Mouse (Mus musculus) mature B cell (primary cell): ENCODE measurements around the gene Hist1h3g.

Source experiments
- in situ Hi-C: fragments of 300-500 bp; cut with MboI; formaldehyde crosslinking; loops from 2 replicates; pipeline ENCODE4 v1.14.3; 2019

Gene Hist1h3g

GRCm38 (mm10) chr13:23575864-23576313 lies 40.7 kb downstream of the Hist1h3g start:
- in situ Hi-C loops = loop anchor here (25.0 kb wide), 1 partner anchor 111 kb away; the partner anchor contains the start of genes Hist1h1t, Hist1h2ac, Hist1h2bc and Hist1h4c

- in situ Hi-C loops = loop anchor here (25.0 kb wide), 1 partner anchor 111 kb away; the partner anchor contains the start of genes Hist1h1t, Hist1h2ac, Hist1h2bc and Hist1h4c
Measured at GRCm38 (mm10) chr13:23576351-23576881, 41.2 kb downstream of the Hist1h3g start.

GRCm38 (mm10) chr13:23576906-23577639 lies 41.9 kb downstream of the Hist1h3g start:
- in situ Hi-C loops = loop anchor here (25.0 kb wide), 1 partner anchor 110 kb away; the partner anchor contains the start of genes Hist1h1t, Hist1h2ac, Hist1h2bc and Hist1h4c

DNA sequence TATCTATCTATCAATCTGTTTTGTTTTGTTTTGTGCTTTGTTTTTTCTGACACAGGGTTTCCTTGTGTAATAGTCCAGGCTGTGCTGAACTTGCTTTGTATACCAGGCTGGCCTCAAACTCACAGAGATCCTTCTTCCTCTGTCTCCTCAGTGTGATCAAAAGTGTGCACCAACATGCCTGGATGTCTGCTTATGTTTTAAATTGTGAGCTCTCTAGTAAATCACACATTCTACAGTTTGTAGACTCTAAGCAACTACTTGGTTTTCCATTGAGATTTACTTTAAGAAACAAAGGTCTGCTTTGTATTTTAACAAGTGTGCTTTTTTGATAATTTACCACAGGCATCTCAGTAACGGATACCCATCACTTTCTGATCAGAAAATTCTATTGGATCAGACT lies 42.6 kb downstream of the Hist1h3g start:
- in situ Hi-C loops = loop anchor here (25.0 kb wide), 1 partner anchor 109 kb away; the partner anchor contains the start of genes Hist1h1t, Hist1h2ac, Hist1h2bc and Hist1h4c

- in situ Hi-C loops = loop anchor here (5.0 to 25.0 kb wide), 4 partner anchors 36 to 1547 kb away; partner anchors contain the start of genes Hist1h1t, Hist1h2ac, Hist1h2ah and Hist1h2bc
Measured at GRCm38 (mm10) chr13:23581408-23582218, 46.4 kb downstream of the Hist1h3g start, which contains the start of gene Hist1h4d. Gene Hist1h4d (plus strand): TSS chr13:23581598.

DNA sequence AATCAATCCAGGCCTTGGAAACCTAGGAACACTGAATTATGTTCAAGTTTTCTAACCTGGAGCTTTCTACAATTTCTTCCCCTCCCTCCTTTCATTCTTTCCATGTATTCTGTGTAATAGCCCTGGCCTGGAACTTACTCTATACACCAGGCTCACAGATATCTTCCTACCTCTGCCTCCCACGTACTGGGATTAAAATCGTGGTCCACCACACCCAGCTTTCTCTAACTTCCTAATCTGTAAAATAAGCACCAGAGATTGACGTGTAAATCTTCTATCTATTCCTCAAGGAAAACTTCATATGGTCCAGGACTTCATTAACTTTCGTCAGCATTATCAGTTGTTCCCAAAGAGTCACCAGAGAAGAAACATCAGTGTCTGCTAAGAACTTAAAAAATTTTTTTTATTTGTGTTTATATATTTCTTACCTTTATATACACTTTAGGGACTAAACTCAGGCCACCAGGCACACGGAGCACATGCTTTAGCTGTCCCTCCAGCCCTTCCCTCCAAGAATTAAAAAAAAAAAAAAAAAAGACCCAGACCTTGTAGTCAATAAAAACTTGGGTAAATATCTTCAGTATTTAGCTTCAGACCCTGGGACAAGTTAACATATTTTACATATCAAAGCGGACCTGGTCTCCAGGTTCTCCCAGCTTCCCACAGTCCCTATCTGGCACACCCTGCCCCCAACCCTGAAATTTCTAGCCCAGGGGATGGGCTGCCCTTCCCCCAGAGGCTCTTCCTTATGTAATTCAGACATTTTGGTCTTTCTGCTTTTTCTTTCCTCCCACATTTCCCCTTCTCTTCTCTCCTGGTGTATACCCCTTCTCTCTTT lies 47.2 kb downstream of the Hist1h3g start:
- in situ Hi-C loops = loop anchor here (5.0 to 25.0 kb wide), 4 partner anchors 35 to 1548 kb away; partner anchors contain the start of genes Hist1h1t, Hist1h2ac, Hist1h2ah and Hist1h2bc

DNA sequence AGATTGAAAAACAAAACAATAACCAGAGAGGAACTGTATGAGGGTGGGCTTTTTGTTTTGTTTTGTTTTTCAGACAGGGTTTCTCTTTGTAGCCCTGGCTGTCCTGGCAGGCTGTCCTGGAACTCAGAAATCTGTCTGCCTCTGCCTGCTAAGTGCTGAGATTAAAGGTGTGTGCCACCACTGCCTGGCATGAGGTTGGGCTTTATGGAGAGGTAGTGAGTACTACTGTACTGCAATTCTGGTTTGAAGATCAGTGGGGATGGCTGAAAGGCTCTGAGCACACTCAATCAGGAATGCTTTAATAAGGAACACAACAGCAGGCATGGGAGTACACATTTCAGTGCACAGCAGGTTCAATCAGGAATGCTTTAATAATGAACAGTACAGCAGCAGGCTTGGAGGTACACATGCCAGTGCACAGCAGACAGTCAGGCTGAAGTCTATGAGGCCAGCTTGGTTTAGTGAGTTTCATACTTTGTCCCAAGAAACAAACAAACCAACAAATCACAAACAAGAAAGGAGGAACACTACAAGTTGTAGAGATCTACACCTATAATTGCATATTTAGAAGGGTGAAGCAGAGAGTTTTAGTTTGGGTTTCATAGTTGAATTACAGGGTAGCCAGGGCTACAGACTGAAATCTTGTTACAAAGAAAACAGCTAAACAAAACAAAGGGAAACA lies 48.3 kb downstream of the Hist1h3g start:
- in situ Hi-C loops = loop anchor here (5.0 to 25.0 kb wide), 4 partner anchors 34 to 1549 kb away; partner anchors contain the start of genes Hist1h1t, Hist1h2ac, Hist1h2ah and Hist1h2bc

DNA sequence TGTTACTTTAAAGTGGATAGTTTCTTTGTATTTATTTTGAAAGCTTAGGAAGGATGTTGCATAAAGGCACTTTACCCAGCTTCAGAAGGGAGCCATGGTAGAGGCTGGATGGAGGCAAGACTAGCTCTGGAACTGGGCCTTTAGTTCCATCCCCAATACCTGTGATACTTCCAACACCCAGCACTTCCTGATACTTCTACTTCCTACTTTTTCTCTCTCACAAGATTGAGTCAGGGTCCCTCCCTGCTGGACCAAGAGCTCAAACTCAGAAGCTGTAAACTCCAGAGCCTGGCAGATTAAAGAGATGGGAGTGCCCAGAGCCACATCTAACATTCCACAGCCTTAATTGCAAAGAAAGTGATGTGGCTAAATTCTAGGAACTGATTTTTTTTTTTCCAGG lies 49.1 kb downstream of the Hist1h3g start:
- in situ Hi-C loops = loop anchor here (5.0 to 25.0 kb wide), 4 partner anchors 33 to 1550 kb away; partner anchors contain the start of genes Hist1h1t, Hist1h2ac, Hist1h2ah and Hist1h2bc

- in situ Hi-C loops = loop anchor here (10.0 to 25.0 kb wide), 2 partner anchors 102 to 1550 kb away; partner anchors contain the start of genes Hist1h1t, Hist1h2ac, Hist1h2ah and Hist1h2bc
Measured at GRCm38 (mm10) chr13:23585029-23585441, 49.8 kb downstream of the Hist1h3g start.
